In genomic region chr16:38711245-38711644, GRCm38 (mm10) we compare ENCODE assay signal across 9 mouse cellular contexts. TPM values are rescaled to one million over a fixed set of nuclear protein-coding genes. Genes with fewer than 3 reads are reported as not detected.
A peak's percentile ranks its signal among the peaks of the same experiment; 100 is the strongest.
DNase-seq lines count a peak whose midpoint lies in the region; ATAC-seq and TF ChIP-seq lines count a peak whose summit lies in the region.
"Had no signal": no experiment of that assay in that cellular context is flagged by ENCODE, and none has a peak within 500 bp of the region (broad histone marks: within the 10 kb centered on the region; RNA-seq: fewer than 3 reads in every experiment).

No protein-coding gene starts in this region.

- H3K4me1 ChIP-seq in cerebellum, adult 2 months (ENCODE audit: control insufficient read depth, insufficient read depth, low read length), result 0 out of 2 replicates have a peak, but pooled peaks cover 3% of the 10 kb centered on the region
- peaks cover 30% of the 10 kb centered on the region for H3K4me1 ChIP-seq in lung, embryonic 16.5 days (replicated peaks; ENCODE audit: control insufficient read depth, insufficient read depth, low read length)
- peaks cover 19% of the 10 kb centered on the region; the same call in 1 of the 2 replicates for H3K4me1 ChIP-seq in liver, embryonic 13.5 days (replicated peaks)
- H3K4me1 ChIP-seq in stomach, embryonic 16.5 days (ENCODE audit: control insufficient read depth, insufficient read depth, low read length), result peaks cover 6% of the 10 kb centered on the region; the same call in 1 of the 2 replicates

- H3K9me3 ChIP-seq in lung, embryonic 16.5 days (ENCODE audit: control insufficient read depth, low read length), result no peaks in the 10 kb centered on the region
- H3K9me3 ChIP-seq in liver, embryonic 13.5 days (replicated peaks), result no peaks in the 10 kb centered on the region
- no peaks in the 10 kb centered on the region for H3K9me3 ChIP-seq in stomach, embryonic 16.5 days (replicated peaks; ENCODE audit: control insufficient read depth, low read length)

- no peaks in the 10 kb centered on the region for H3K36me3 ChIP-seq in lung, embryonic 16.5 days (ENCODE audit: control insufficient read depth, insufficient read depth, low read length)
- H3K36me3 ChIP-seq in liver, embryonic 13.5 days, result no peaks in the 10 kb centered on the region
- H3K36me3 ChIP-seq in stomach, embryonic 16.5 days (ENCODE audit: control insufficient read depth, insufficient read depth, low read length), result no peaks in the 10 kb centered on the region

- WGBS in cerebellum, adult 2 months, result 62% methylated on average over 4 of the region's 4 CpGs
- WGBS in lung, embryonic 16.5 days, result 35% methylated on average over 4 of the region's 4 CpGs
- WGBS in liver, embryonic 13.5 days (ENCODE audit: insufficient replicate concordance), result 23% methylated on average over 4 of the region's 4 CpGs
- WGBS in stomach, embryonic 16.5 days, result 38% methylated on average over 4 of the region's 4 CpGs

- DNase-seq in cerebellum, adult 2 months, result no peak
- DNase-seq in cerebellum, postnatal 25 days, result no peak
- DNase-seq in lung, adult 18-20 months, result no peak
- no peak for DNase-seq in liver, embryonic 13.5 days
- no peak for DNase-seq in layer of hippocampus, adult 11-12 months (ENCODE audit: low spot score)
- DNase-seq in layer of hippocampus, adult 9-10 months (ENCODE audit: low spot score), result no peak
- DNase-seq: adrenal gland, postnatal 14 days had no signal

- no peak for ATAC-seq in lung, embryonic 16.5 days (ENCODE audit: low read depth)
- no peak for ATAC-seq in liver, embryonic 13.5 days (ENCODE audit: low read depth)
- ATAC-seq in stomach, embryonic 16.5 days (ENCODE audit: insufficient read depth, low FRiP score), result no peak

- H3K27ac ChIP-seq in cerebellum, adult 2 months (ENCODE audit: insufficient read depth, low read length), result no peak overlapping the region
- H3K27ac ChIP-seq in lung, embryonic 16.5 days (ENCODE audit: low read length), result no peak overlapping the region
- H3K27ac ChIP-seq in liver, embryonic 13.5 days, result no peak overlapping the region
- H3K27ac ChIP-seq in stomach, embryonic 16.5 days (ENCODE audit: low read length), result no peak overlapping the region

- peak overlapping the region; percentile 71 for H3K4me2 ChIP-seq in lung, embryonic 16.5 days (ENCODE audit: low read depth, low read length)
- H3K4me2 ChIP-seq in liver, embryonic 13.5 days, result 0 out of 2 replicates have a peak overlapping the region, but pooled peaks have one; percentile 2
- peak overlapping the region; percentile 75 for H3K4me2 ChIP-seq in stomach, embryonic 16.5 days (ENCODE audit: low read depth, low read length)

- no peak for TF ChIP-seq CTCF in cerebellum, adult 2 months (IDR thresholded peaks at IDR 0.05; ENCODE audit: borderline replicate concordance, insufficient read depth, low read depth, low read length)

- no peak for TF ChIP-seq POLR2A in cerebellum, adult 2 months (IDR thresholded peaks at IDR 0.05; ENCODE audit: borderline replicate concordance, insufficient read depth, low read length)

- H3K27me3 ChIP-seq in cerebellum, adult 2 months (ENCODE audit: control insufficient read depth, insufficient read depth, low read length), result 0 out of 2 replicates have a peak, but pooled peaks cover 1% of the 10 kb centered on the region
- no peaks in the 10 kb centered on the region for H3K27me3 ChIP-seq in lung, embryonic 16.5 days (ENCODE audit: control insufficient read depth, insufficient read depth, low read depth, low read length)
- H3K27me3 ChIP-seq in liver, embryonic 13.5 days, result peaks cover 72% of the 10 kb centered on the region
- H3K27me3 ChIP-seq in stomach, embryonic 16.5 days (ENCODE audit: control insufficient read depth, insufficient read depth, low read length), result no peaks in the 10 kb centered on the region

- peak overlapping the region; percentile 93 for H3K9ac ChIP-seq in lung, embryonic 16.5 days (ENCODE audit: low read length)
- H3K9ac ChIP-seq in liver, embryonic 13.5 days, result no peak overlapping the region
- peak overlapping the region; percentile 38; the same call in 1 of the 2 replicates for H3K9ac ChIP-seq in stomach, embryonic 16.5 days (ENCODE audit: low read length)

- peak overlapping the region; percentile 21 for H3K4me3 ChIP-seq in cerebellum, adult 2 months (replicated peaks; ENCODE audit: insufficient read depth, low read depth, low read length)
- peak overlapping the region; percentile 87 for H3K4me3 ChIP-seq in lung, embryonic 16.5 days (ENCODE audit: low read length)
- H3K4me3 ChIP-seq in liver, embryonic 13.5 days (replicated peaks), result peak overlapping the region; percentile 63; the same call in 1 of the 2 replicates
- peak overlapping the region; percentile 65 for H3K4me3 ChIP-seq in stomach, embryonic 16.5 days (replicated peaks; ENCODE audit: low read length)

RNA-seq across cellular contexts. Expression of gene Arhgap31, which starts 1.8 kb away (rescaled TPM):
- polyA plus RNA-seq in cerebellum, adult 2 months (2012; rRNA removed), result 17.3 and 17.8 TPM in 2 replicates
- polyA plus RNA-seq in lung, embryonic 16.5 days (2015; fragmentation: Nextera tagmentation; extraction: Ambion mirVana), result 21.5 and 23.9 TPM in 2 replicates
- polyA plus RNA-seq in liver, embryonic 13.5 days (2015; fragmentation: Nextera tagmentation; extraction: Ambion mirVana), result 1.2 and 1.6 TPM in 2 replicates
- polyA plus RNA-seq in stomach, embryonic 16.5 days (2015; fragmentation: Nextera tagmentation; extraction: Ambion mirVana), result 8.8 and 10.9 TPM in 2 replicates

RNA-seq across cellular contexts. Expression of gene B4galt4, which starts 30.8 kb away (rescaled TPM):
- polyA plus RNA-seq in cerebellum, adult 2 months (2012; rRNA removed), result 18.0 and 19.9 TPM in 2 replicates
- 34.7 and 38.1 TPM in 2 replicates for polyA plus RNA-seq in lung, embryonic 16.5 days (2015; fragmentation: Nextera tagmentation; extraction: Ambion mirVana)
- 3.6 and 4.1 TPM in 2 replicates for polyA plus RNA-seq in liver, embryonic 13.5 days (2015; fragmentation: Nextera tagmentation; extraction: Ambion mirVana)
- 20.8 TPM in 2 replicates for polyA plus RNA-seq in stomach, embryonic 16.5 days (2015; fragmentation: Nextera tagmentation; extraction: Ambion mirVana)

Comparison
In these comparisons a context has a peak if more than half of its experiments do, and no peak if none do; other contexts are left out.
1. H3K4me3 ChIP-seq: peak in every context shown above with its lines; median percentile 87 in lung, embryonic 16.5 days; 65 in stomach, embryonic 16.5 days; 63 in liver, embryonic 13.5 days; 21 in cerebellum, adult 2 months.
2. H3K4me2 ChIP-seq: peak in every context shown above with its lines; median percentile 75 in stomach, embryonic 16.5 days; 71 in lung, embryonic 16.5 days; 2 in liver, embryonic 13.5 days.